Mouse (Mus musculus): ENCODE measurements around the gene Rbfox2.

Gene Rbfox2

DNA sequence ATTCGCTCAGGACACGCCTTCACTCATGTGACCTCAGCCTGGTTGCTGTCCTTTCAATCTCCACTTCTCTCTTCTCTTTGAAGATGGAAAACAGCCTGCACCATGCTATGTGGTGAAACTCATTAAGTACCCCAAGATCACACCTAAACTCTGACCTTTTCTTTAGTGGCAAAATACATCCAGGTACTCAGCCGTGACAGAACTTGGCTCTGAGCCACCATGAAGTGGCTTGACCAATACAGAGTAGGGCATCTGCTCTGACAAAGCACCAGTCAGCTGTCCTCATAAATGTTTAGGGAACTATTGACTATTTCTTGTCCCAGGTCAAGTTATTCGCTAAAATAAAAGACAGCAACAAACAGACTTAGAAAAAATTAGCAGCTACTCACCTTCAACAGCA is 191.3 kb downstream of the Rbfox2 start:
- no peak for DNase-seq (ENCODE audit: extremely low read depth, low read depth, low spot score)

DNA sequence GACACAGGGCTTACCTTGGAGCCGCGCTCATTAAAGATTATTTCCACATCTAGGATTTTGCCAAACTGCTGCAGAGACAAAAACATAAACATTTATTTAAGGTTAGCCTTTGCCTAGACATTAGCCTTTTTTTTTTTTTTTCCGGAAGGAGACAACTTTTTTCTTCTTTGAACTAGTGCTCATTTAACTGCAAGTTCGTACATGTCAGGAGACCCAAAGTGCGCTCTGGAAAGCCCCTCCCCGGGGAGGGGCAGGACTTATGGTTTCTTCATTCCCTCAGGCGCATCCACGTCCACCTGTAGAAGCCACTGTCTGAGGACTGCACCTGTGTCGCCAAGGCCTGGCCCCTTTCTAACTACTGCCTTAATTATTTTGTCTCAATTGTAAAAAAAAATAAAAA is 193.2 kb downstream of the Rbfox2 start:
- no peak for DNase-seq (ENCODE audit: extremely low read depth, low read depth, low spot score)

DNA sequence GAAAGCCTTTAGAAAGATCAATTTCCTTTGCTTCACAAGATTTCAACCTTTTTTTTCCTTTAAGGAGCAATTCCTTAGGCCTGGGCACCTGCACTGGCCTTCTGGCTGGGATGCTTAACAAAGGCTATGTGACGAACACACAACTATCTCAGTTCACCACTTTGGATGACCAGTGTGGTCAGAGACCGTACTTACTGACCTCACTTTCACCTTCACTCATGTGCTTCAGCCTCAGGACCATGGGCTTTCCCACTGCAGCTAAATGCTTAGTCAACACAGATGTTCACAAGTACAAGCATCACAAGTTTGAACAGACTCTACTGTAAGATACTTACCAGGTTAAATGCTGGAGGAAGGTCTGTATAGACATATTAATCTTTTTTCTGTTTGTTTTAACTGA is 194.4 kb downstream of the Rbfox2 start:
- no peak for DNase-seq (ENCODE audit: extremely low read depth, low read depth, low spot score)

DNA sequence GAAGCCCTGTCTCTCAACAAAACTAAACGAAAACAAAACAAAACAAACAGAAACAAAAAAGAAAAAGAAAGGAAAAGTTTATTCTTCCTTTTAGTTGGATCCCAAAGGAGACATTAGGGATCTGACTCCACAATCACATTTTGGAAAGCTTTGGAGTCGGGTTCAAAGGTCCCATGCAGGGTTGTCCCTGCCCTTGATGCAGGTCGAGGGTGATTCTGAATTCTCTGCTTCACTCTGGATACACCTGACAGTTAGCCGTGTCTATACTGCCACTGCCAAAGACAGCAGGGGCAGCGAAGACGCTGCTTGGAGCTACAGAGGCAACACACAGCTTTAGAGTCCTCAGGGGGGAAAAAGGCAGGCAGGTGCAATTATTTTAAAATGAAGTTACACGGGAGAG is 194.9 kb downstream of the Rbfox2 start:
- no peak for DNase-seq (ENCODE audit: extremely low read depth, low read depth, low spot score)

DNA sequence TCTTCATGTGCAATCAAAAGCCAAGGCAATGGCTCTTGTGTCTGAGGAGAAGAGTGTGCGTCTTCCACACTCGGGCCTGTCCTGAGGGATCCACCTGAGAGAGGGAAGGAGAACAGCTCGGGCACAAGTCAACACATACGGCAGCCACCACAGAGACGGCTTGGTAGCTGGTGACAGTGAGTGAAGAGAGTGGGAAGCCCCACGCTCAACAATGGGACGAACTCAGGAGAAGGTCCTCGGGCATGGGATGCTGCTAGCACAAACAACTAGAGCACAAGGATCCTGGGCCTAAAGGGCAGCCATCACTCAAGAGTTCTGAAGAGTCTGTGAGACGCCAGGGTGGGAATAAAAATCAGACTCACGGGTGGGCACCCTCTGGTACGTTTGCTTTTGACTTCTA is 196.4 kb downstream of the Rbfox2 start:
- no peak for DNase-seq (ENCODE audit: extremely low read depth, low read depth, low spot score)

DNA sequence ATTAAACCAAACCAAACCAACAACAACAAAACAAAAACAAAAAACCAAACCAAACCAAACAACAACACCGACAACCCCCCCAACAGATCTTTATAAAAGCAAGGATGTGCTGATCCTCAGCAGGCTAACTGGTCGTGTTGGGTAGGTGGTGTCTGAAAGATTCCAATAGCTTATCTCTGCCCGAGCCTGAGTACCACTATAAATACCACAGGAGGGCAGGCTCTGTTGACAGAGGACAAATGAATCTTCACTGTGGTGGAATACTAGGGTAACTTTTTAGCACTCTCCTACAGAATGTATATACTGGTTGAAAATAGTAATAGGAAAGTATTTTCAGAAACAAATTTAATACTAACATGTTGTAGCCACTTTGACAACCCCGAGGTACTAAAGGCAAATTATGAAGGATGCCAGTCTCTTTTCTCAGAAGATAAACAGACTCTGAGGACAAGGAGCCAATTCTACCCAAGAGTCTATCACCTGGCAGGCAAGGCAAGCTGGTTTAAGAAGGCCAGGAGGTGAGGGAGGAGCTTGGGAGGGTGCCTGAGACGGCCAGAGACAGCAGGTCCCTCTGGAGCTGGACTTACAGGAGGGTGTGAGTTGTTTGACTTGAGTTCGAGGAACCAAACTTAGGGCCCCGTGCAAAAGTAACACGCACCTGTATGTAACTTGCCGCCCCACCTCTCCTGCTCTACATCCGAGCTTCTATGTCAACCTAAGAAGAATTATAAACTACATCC is 199.5 kb downstream of the Rbfox2 start:
- DNase-seq (ENCODE audit: extremely low read depth, low read depth, low spot score): no peak

DNA sequence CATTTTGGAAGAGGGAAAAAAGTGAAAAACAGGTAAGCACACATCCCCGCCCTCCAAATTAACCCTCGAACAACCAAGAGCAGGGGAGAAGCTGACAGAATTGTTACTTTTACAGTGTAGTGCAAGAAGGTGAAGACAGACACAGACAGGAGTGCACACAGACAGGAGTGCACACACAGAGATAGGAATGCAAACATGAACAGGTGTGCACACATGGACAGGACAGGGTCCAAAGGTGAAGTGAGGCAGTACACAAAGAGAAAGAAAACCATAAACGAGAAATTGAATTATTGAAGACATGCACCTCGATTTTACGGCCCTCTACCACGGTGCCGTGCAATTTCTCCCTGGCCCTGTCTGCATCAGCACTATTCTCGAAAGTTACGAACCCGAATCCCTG is 201.5 kb downstream of the Rbfox2 start:
- no peak for DNase-seq (ENCODE audit: extremely low read depth, low read depth, low spot score)

DNA sequence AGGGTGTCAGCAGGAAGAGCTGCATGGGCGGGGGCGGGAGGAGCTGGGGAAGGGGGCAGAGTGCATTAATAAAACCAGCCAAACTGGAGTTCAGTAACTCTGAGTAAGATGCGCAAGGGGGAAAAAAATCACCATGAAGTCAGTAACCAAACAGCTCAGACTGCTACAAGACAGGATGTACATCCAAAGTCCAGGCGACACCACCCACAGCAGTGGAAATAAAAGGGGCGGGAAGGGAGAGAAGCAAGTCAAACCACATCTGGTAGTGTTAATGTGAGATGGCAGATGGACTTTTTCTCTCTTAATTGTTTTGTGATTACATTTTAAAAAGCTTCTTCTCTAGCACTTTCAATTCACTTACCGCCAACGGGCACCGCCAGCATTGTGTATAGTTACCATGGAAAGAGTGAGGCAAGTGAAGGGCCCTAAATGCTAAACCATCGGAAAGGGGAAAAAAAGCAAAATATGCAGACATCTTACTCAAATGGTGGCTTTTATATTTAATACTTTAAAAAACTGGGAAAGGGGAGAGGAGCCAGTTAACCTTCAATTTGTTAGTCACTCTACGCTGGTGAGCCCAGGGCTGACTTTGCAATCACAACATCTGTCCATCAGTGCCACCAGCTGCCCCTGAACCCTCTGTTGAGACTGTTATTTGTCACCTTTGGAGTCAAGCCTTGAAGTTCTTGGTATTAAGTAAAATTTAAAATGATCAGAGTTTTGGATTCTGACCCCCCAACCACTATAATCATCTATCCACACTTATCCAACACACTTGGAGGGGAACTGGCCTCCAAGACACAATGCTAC is 202.2 kb downstream of the Rbfox2 start:
- no peak for DNase-seq (ENCODE audit: extremely low read depth, low read depth, low spot score)

DNA sequence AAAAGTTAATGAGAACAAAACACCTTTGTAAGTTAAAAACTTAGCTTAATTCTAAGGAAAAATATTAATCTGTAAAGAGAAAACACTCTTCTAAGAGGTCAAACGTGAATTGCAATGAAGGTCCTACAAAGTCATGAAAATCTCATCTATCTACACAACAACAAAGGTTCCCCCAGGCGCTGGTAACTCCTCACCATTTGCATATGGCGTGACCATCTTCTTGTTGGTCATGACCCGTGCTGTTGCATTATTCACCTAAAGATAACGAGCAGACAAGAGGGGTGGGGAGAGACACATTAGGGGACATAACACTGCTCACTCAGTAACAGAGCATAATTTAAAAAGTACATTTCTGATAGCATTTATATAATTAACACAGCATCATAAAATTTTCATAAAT is 204.1 kb downstream of the Rbfox2 start:
- no peak for DNase-seq (ENCODE audit: extremely low read depth, low read depth, low spot score)

DNA sequence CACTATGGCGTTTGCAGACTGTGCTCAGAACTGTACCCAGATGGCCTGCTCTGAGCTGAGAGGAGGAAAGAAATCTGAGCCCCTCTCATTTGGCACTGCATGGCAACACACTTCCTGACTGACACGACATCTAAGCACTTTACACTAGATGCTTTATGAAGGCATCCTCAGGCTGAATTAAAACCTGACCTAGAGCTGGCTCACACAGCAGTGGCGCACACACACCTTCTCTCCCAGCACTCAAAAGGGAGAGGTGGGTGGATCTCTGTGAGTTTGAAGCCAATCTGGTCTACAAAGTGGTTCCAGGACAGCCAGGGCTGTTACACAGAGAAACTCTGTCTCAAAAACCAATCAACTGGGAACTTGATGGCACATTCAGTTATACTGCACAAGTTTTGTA is 207.0 kb downstream of the Rbfox2 start:
- no peak for DNase-seq (ENCODE audit: extremely low read depth, low read depth, low spot score)

DNA sequence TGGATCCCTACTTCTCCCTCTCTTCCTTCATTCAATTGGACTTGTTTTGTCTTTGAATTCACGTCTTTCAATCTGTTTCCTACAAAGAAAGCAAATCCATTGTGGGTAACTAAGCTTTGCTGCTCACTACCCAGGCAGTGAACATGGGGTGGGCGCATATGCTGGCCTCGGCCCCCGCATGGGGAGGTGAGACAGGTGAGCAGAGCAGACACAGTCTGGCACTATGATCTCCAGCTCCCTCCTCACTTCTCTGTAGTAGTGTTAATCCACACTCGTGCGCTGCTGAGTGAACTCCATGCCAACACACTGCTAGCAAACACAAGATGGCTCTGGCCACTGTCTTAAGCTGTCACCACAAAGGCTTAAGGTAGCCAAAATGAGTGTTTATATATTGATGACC is 209.4 kb downstream of the Rbfox2 start:
- DNase-seq (ENCODE audit: extremely low read depth, low read depth, low spot score): no peak

DNA sequence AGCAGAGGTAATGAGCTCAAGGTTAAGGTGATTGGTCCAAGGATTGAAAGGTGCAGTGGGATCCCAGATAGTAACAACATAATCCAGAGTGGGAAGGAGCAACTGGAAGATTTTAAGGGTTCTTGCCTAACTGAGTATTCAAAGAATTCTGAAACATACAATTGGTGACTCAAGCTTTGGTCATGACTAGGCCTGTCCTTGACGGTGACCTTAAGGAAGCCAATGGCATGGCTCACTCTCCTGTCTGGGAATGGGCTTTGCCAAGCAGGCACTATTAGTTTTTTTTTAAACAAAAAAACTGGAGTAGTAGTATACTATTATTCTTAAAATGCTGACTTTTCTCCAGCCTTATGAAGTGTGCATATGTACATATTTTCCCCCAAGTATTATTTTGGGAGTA is 211.6 kb downstream of the Rbfox2 start:
- no peak for DNase-seq (ENCODE audit: extremely low read depth, low read depth, low spot score)

DNA sequence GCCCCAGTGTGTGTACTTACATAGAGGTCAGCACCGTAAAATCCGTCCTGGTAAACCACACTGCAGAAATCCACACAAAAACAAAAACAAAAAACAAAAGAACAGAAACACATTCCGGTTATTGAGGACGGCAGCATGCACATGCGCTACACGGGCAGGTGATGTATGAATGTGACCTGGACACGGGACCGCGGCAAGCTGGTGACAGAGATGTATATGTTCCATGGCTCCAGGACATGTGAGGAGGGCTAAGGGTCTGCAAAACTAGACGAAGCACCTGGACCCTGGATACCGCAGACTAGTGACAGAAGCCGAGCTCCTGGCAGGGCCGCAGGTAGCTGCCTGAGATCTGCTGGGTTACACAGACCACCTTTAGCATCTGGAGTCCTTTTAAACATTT is 212.4 kb downstream of the Rbfox2 start:
- no peak for DNase-seq (ENCODE audit: extremely low read depth, low read depth, low spot score)

DNA sequence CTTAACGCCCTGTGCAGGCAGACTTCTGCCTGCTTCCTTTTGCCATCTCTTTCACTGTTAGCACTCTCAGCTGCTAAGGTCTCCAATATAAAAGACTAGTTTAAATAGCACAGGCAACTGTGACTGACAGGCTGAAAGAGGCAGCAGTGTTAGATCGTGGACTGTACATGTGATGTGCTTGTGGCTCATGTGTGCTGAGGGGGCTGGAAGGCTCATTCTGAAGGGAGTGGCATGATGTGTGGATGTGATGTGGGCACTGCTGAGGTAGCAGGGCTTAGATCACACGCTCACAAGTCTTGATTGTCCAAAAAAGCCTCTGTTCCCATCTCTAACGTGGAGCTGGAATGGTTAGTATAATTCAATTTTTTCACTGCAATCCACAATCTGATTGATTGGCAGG is 215.4 kb downstream of the Rbfox2 start:
- no peak for DNase-seq (ENCODE audit: extremely low read depth, low read depth, low spot score)

DNA sequence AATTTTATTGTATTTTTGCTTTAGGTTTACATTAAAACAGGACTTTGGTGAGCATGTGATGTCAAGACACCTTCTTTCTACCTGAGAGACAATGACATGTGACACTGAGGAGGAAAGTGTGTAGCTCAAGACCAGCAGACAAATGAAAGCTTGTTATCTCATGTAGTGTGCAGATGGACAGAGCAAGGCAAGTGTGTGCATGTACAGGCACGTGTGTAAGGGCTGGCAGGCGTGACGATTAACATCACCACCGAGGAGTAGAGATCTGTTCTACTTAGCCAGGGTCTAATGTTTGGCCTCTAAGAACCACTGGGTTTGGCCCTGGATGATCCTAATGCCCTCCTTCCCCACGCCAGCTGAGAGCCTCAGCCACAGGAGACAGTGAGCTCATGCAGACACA is 216.3 kb downstream of the Rbfox2 start:
- no peak for DNase-seq (ENCODE audit: extremely low read depth, low read depth, low spot score)

DNA sequence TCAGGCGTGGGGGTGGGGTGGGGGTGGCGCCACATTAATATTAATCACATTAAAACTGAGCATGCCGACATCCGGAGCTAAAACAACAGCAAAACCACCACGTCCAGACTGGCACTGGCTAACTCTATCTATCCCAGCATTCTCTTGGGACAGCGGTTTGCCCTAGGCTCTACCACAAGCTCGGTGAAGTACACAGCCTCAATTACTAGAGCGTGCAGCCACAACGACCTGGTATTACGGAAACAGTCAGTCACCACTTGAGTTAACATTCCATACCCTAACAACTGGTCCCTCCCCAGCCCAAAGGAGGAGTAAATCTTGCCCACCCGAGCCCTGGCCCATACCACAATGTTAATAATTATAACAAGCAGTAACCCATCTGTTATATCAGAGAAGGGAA is 217.6 kb downstream of the Rbfox2 start:
- no peak for DNase-seq (ENCODE audit: extremely low read depth, low read depth, low spot score)

DNA sequence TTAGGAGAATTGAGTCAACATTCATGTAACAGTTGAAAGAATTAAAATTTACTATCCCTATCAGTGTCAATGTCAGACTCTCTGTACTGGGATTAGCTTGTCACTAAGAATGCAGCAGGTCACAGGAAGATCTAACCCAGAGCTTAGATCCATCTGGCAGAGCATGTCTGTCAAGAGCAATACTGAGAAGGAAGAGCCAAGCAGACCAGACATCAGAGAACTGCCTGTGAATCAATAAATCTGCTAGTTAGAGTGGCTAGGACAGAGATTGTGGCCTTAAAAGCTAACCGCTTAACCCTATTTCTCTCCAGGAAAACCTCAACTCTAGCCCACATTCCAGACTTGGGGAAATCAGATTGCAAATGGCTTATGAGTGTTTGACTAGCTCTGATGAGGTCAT is 220.3 kb downstream of the Rbfox2 start:
- no peak for DNase-seq (ENCODE audit: extremely low read depth, low read depth, low spot score)

DNA sequence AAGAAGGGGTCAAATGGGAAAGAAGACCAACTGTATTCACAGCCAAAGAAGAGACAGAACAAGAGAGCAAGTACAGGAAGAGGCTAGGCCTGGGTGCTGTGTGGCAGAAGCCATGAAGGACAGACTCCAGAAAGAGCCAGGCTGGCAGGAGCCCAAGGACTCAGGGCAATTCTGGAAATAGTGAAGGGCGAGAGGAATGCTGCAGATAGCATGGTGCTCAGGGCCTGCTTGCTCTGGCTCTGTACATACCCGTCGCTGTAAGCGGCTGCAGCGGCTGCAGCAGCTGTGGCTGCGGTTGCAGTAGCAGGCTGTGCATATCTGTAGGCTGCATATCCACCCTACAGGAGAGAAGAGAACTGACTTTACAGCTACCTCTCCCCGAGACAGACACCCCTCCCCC is 221.0 kb downstream of the Rbfox2 start:
- DNase-seq (ENCODE audit: extremely low read depth, low read depth, low spot score): no peak

DNA sequence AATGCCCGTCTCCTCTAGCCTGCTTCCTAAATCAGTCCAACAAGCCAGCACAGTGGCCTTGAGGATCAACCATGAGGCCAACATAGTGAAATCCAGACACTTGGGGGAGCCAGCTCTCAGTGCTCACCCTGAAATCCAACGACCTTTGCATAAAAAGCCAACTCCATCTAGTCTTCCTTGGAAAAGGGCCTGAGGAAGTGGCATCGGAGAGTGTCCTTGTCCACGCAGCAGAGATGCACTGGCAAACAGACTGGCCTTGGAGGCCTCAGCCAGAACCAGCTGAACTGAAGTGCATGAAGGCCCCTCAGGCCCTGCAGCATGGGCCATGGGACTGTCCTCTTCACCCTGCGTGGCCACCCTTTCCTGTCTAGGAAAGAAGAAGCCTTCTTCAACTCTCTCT is 225.3 kb downstream of the Rbfox2 start:
- DNase-seq (ENCODE audit: extremely low read depth, low read depth, low spot score): no peak

DNA sequence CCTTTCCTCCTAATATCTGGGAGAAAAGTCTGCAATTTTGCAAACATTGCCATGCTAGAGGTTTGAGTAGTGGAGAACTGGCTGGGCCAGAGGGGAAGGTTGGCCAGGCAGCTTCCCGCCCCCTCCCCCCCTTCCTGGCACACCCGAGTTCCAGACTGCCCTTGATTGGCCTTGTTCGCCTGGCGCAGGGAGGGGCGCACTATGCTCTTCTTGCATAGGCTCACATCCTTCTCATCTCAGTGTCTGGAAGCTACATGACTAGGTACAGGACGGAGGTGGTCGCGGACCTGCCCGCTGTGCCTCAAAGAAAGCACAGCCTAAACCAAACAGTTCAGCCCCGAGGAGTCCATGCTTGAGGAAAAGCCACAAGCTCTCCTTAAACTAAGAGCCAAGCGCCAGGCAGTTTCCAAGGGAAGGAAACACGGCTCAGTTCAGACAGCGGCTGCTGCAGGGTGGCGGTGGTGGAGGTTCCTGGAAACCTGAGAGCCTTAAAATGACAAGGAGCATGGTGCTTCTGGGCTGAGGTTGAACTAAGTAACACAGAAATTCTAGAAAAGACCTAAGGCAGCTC is 226.0 kb downstream of the Rbfox2 start:
- no peak for DNase-seq (ENCODE audit: extremely low read depth, low read depth, low spot score)

DNA sequence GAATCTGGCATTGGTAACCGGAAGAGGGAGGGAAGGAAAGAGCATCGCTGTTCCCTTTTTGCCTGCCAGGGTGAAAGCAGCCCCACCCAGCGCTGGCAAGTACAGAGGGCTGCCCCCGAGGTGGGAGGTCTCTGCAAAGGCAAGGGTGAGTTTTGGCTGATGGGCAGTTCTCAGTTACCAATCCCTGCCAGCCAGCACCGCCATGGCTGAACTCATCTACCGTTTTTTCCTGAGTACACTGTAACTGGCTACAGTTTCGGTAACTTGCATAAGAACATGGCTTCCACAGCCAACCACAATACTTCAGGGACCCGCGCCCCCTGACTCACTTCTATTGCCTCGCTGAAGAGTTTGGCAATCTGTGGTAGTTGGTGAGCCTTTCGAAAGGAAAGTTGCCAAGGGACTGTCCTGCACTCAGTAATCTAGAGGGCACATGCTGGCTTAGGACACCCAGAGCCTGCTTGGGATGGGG is 226.9 kb downstream of the Rbfox2 start:
- no peak for DNase-seq (ENCODE audit: extremely low read depth, low read depth, low spot score)

DNA sequence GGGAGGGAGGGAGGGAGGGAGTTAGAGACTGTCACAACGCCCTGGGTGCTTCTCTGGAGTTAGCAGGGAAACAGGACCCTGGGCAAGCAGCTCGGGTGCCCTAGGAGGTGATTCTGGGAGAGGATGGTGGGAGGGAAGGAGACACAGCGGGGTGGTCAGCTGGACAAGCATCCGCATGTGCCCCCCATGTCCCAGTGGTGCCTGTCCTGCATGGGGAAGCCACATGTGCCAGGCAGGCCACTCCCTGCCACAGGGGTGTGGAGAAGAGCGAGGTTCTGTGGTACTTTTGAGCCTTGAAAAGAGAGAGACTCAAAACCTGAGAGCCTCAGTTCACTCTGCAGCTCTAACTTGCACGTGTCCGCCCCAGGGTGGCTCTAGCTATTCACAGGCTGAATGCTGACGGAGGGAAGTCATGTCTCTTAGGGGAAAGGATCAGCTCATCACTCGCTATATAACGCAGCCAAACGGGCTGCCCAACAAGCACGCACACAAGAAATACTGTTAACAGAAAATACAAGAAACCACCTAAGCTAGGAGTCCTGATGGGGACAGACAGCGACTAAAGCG is 227.5 kb downstream of the Rbfox2 start:
- no peak for DNase-seq (ENCODE audit: extremely low read depth, low read depth, low spot score)

Data from fat pad, adult 2 months (tissue).